Mouse (Mus musculus): Measurements from ENCODE around the gene Gm48551.

Gene Gm48551

DNA sequence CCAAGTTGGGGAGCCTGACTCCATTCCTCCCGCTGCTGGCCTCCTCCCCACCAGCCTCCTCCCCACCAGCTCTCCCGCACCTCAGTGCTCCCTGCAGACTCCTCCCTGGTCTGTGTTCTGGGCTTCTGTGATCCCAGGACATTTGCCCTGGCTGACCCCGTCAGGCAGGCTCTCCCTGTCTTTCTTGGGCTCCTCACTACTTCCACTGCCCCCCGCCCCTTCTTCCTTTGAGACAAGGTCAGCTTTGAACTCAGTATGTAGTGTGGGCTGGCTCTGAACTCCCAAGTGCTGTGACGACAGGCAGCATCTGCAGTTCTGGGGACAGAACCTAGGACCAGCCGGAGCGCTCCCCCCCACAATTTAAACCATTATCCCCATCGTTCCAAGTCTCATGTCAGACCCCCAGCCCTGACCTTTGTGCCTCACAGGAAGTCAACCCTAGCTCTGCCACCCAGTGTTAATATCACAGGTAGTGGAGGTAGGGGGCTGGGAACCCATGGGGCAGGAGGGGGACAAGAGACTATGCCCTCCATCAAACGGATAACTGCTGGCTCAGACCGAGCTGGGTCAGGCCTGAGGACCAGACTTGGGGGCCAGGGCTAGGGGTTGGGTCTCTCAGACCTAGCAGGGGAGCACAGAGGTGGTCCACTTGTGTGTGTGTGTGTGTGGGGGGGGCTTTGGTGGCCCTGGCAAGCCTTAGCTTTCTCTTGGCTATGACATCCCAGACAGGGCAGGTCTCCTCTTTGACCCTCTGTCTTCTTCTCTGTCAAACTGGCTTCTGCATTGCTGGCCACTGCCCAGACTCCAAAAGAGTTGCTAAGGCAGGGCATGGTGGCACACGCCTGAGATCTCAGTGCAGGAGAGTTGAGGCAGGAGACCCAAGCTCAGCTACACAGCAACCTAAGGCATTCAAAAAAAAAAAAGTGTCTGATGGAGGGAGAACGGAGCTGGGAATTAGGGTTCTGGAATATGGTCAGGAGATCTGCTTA is 33.3 kb downstream of the Gm48551 start:
- in situ Hi-C loops (cut with MseI, MboI) = no loop called here

- in situ Hi-C loops (cut with MseI, MboI) = no loop called here
These were observed 34.2 kb downstream of the Gm48551 start for GRCm38 (mm10) chr10:81418216-81419070.

DNA sequence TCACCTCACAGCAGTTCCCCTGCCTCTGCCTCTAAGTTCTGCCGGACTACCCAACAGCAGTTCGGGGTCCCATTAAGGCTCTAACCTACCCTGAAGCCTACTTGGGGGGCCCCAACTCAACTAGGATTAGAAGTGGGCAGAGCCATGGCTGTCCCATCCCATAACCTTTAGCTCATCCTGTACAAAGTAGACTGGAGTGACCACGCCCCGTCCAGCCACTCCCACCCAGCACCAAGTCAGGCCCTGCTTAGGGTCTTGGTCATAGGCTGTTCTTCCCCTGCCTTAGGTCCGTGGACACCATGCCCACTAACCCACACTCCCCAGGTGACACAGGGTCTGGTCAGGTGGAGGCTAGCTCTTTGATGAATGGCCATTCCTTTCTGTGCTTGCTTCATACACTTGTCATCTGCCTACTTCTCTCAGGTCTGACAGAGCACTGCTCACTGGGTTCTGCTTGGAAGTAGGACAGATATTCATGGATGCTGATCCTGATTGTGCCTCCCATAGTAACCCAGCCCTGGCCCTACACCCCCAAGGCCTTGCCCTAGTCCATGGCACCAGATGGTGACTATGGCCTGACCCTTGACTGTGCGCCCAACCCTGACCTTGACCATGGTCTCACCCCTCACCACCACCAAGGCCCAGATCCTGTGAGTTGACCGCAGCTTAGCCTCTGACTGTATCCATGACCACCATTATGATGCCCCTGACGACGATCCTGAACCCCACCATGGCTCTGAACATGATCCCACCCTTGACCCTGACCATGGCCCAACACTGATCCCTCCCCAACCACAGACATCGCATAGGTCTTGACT is 35.1 kb downstream of the Gm48551 start:
- in situ Hi-C loops (cut with MseI, MboI) = no loop called here

- in situ Hi-C loops (cut with MseI, MboI) = no loop called here
These were observed 36.0 kb downstream of the Gm48551 start for GRCm38 (mm10) chr10:81420191-81420767.

DNA sequence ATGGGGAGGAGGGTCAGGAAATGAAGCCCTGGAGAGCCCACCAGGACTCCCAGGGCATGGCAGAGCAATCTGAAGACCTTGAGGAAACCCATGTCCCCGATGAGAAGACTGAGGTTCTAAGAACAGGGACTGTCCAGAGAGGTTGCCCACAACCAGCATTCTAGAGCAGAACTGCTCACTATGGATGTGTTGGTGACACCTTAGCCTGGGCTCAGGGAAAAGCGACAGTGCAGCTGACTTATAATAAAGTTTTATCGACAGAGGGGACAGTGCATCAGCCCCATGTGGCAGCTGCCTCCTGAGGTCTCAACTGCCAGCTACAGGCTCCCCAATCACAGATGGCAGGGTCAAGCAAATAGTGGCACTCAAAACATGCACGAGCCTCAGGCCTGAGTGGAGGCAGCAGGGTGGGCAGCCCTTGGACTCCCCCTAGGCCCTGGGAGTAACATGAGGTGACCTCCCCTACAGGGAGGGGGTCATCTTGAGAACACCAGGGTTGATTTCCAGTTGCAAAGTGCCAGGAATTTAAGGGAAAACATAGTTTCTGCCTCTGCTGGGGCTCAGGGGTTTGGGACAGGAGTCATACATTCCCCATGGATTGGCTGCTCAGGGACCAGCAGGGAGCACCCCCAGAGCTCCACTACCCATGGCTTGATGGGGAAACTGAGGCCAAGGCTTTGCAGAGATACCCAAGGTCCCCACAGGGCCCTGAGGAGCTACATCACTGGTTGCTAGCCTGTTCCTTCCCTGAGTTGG is 37.0 kb downstream of the Gm48551 start:
- in situ Hi-C loops (cut with MseI, MboI) = no loop called here

- in situ Hi-C loops (cut with MseI, MboI) = no loop called here
These were observed 37.5 kb downstream of the Gm48551 start for GRCm38 (mm10) chr10:81421797-81422100.

GRCm38 (mm10) chr10:81422191-81422590 is 37.9 kb downstream of the Gm48551 start:
- in situ Hi-C loops (cut with MseI, MboI) = no loop called here

- in situ Hi-C loops (cut with MseI, MboI) = no loop called here
These were observed 38.5 kb downstream of the Gm48551 start for GRCm38 (mm10) chr10:81422661-81423217.

GRCm38 (mm10) chr10:81423476-81424245 is 39.4 kb downstream of the Gm48551 start:
- in situ Hi-C loops (cut with MseI, MboI) = no loop called here

DNA sequence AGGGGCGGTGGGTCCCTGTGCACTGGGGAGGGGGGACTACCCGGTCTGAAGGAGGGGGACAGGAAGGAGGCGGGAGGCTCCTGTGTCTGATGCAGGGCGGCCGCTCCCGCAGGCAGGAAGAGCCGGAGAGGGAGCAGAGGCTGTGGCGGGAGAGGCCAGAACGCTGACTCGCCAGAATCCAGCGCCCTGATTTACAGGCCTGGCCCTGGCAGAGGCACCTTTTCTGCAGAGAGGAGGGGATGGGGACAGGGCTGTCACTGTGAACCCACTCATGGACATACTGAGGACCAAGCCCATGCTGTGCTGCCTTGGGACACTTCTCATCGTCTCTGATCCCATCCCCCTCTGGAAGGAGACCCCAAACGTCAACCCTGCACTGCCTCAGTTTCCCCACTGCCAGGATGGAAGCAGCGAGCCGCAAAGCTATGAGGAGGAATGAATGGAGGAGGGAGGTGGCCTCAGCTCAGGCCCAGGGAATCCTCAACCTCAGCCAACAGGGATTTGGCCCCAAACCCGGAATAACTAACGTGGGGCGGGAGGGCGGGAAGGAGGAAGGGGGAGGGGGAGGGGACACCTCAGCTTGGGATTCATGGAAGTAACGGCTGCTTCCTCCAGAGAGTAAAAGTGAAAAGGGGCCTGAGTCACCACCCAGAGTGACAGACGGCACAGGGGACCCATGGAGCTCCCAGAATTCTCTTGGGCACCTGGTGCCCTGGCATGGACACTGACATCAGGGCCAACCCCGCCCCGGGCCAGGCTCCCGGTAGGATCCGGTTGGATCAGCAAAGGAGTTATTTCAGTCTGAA is 40.2 kb downstream of the Gm48551 start:
- in situ Hi-C loops (cut with MseI, MboI) = no loop called here

GRCm38 (mm10) chr10:81425236-81425850 is 41.1 kb downstream of the Gm48551 start:
- in situ Hi-C loops (cut with MseI, MboI) = no loop called here

DNA sequence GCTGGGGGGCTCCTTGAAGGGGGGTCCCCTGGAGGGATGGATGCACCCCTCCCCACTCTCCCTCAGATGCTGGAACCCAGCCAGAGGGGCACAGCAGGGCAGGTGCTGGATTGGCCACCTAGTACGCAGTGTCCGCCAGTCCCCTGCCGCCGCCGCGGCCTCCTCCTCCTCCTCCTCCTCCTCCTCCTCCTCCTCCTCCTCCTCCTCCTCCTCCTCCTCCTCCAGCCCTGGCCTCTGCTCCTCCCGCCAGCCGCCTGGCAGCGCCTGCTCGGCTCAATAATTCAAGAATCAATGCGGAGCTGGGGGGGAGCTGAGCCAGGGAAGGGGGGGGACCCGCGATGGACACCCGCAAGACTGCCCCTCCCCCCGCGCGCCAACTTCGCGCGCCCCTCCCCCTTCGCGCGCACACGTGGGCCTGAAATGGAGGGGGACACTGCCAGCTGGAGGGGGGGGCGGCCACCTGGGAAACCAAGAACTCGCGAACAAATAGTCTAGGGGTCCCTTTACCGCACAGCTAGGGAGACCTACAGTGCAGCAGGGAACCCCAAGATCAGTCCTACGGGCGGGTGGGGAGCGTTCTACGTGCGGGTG is 41.9 kb downstream of the Gm48551 start:
- in situ Hi-C loops (cut with MseI, MboI) = no loop called here

DNA sequence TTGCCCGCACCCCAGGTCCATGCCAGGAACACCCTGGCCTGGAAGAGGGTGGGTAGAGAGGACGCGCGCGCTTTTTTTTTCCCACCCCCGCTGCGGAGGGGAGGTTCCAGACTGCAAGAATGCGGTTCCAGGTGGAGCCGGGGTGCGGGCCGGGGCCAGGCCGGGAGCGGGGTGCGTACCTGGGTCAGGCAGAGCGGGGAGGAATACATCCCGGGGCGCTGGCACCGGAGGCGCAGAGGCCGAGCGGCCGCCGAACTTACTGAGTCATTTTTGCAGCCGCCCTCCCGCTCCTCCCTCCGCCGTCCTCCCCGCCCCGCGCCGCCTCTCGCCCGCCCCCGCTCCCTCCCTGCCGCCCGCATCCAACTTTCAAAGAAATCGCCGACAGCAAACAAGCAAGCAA is 42.6 kb downstream of the Gm48551 start:
- in situ Hi-C loops (cut with MseI, MboI) = no loop called here

DNA sequence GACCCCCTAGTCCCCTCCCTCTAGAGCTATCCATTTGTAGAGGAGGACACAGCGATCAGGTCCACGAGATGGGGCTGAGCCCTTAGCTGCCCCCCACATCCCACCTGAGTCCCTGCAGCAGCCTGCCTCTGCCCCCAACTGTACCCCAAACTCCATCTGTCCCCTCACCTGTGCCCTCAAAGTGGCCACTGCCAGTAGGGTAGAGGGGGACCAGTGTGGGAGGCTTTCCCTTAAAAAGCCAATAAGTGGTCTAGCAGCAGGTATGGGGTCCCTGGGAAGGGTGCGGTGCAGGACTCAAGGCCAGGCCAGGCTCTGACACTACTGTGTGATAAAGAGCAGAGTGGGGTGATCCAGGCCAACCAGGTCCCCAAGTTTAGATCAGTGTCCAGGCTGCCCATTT is 43.1 kb downstream of the Gm48551 start:
- in situ Hi-C loops (cut with MseI, MboI) = no loop called here

DNA sequence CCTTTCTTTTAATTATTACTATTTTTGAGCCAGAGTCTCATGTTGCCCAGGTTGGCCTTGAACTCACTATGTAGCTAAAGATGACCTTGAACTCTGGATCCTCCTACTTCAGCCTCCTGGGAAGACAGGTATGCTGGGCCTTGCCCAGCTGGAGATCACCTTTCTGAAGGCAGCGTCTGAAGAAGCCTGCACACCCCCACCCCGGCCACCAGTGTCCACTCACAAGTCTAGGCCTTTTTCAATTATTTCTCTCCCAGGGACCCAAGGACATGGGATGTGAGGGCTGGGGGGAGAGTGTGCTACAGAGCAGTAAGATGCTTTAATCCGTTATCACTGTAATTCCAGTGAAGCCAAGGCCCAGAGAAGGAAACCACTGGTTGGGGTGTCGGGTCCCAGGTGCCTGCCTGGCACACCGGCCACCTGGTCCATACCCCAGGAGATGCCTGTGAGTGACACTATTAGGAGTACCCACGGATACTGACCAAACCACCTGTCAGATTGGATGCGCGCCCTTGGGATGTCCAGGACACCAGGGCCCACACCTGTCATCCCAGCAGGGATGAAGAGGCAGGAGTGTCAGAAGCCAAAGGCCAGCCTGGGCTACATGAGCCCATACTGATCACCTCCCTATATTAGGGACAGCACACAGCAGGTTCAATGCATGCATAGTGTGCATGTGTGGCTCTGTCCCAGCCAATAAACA is 43.7 kb downstream of the Gm48551 start:
- in situ Hi-C loops (cut with MseI, MboI) = no loop called here

- in situ Hi-C loops (cut with MseI, MboI) = no loop called here
These were observed 44.2 kb downstream of the Gm48551 start for GRCm38 (mm10) chr10:81428507-81428870.

DNA sequence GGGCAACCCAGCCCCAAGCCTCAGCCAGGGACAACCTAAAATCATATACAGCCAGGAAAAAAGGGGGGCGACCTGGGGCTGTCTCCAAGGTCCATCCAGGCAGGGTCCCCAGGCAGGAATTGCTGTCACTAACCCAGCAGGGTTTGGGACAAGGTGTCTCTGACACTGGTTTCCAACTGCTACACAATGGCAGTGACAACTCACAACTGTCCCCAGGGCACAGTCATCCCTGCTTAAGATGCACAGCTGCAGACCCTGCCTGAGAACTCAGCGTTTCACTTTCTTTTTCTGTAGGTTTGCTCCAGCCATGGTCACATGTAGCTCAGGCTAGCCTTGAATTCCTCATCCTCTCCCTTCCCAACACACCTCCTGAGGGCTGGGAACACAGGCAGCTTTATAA is 44.8 kb downstream of the Gm48551 start:
- in situ Hi-C loops (cut with MseI, MboI) = no loop called here
